Mouse (Mus musculus): Measurements from ENCODE around the gene Aasdh.
"Not testable (repeated sequence)": the region's sequence is repeated elsewhere in the genome, so short reads cannot be mapped to it uniquely, and the experiment has no call there.

Aasdh gene

DNA sequence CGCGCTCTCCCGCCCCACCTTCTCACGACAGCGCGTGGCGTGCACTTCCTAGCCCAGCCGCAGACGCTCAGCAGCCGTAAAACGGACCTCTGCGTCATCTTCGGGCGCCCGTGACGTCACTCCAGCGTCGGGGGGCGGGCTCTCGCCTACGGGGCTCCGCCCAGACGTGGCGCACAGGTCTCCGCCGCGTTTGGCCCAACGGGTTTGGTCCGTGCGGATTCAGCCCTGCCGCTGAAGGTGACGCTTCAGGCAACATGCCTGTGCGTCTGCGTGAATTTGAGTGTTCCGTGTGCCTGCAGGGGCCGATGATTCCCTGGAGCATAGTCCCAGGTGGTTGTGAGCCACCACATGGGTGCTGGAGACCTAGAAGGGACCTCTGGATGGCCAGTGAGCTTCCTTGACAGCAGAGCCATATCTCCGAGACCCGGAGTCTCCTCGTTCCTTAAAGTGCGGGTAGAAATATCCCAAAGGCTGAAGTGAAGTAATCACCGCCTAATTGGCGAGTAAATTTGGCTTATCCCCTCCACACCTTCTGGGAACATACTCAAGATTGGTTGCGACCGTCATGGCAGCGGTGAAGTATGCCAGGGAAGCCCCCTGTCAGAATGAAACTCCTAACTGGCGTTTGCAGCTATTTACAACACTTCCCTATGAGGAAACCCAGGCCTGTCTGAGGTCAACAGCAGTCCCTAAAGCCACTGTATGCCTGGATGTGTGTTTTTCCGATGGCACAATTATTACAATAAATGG is at the start of gene Aasdh:
Gene Aasdh, minus strand, starts transcription at position 110 of the 750 bp plus-strand sequence.
- peak; percentile 96 for DNase-seq

DNA sequence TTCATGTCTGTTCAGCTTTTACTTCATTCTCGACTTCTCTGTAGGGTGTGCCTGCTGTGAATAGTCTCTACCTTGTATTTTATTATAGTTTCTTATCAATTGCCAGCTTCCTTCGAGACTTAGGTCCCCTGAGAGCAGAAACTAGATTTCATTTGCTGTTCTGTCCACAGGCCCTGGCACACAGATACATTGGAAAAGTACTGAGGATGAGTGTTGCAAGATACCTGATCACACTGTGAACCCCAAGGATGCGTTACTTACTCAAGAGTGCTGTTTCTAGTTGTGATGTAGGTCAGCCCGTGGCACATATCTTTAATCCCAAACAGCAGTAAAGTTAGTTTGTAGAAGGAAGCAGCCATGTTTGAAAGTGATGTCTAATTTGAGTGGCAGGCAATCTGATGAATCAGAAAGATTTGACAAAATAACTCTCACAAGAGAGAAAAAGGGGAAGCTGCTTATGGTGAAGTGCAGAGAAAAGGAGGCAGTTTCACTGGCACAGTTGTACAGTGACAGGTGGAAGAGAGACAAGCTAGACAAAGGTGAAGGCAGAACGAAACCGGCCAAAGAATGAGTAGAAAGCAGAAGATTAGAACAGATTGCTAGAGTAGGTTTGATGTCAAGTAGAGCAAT is 49.1 kb upstream of the Aasdh start:
- no peak for DNase-seq

- no peak for DNase-seq
Measured at GRCm38 (mm10) chr5:76953794-76954193, 48.5 kb upstream of the Aasdh start.

DNA sequence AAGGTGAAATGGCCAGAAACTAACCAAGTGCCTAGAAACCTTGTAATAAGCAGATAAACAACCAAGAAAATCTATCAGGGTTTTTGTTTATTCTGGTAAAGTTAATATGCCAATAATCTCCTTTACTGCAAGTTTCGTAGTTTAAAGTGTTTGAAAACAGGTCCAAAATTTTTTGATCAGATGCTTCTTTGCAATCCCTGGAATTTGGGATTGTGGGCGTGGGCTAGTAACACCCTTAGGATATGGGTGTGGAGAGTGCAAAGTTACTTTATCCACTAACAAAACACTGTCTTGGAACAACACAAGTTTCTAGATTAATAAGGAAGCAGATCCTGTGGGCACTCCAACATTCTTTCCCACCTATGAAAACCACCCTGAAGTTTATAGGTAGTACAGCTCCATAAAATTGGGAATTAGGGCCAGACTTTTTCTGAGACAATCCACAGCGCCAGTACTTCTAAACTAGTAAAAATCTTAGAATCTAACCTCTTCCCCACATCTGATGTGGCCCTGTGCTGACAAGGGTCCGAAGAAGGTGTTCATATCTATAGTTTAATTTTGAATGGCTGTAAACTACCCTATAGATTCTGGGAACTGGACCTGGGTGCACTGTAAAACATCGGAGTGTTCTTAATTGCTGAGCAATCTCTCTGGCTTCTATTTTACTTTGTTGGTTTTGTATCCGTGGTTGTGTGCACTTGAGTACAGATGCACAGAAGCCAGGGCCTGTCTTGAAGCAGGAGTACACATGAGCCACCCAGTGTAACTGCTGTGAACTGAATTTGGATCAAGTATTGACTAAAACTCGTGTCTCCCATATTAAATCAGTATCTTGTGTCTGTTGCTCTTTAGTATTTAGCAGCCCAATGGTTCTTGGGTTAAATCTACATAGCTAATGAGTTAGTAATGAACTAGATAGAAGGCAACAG is 47.1 kb upstream of the Aasdh start:
- DNase-seq = peak; percentile 17

- peak; percentile 100 for DNase-seq
Measured at GRCm38 (mm10) chr5:76951106-76952027, 46.1 kb upstream of the Aasdh start, which contains the start of the genes Paics and Ppat. Paics (plus strand) TSS chr5:76951307. Ppat (minus strand) TSS chr5:76951578.

DNA sequence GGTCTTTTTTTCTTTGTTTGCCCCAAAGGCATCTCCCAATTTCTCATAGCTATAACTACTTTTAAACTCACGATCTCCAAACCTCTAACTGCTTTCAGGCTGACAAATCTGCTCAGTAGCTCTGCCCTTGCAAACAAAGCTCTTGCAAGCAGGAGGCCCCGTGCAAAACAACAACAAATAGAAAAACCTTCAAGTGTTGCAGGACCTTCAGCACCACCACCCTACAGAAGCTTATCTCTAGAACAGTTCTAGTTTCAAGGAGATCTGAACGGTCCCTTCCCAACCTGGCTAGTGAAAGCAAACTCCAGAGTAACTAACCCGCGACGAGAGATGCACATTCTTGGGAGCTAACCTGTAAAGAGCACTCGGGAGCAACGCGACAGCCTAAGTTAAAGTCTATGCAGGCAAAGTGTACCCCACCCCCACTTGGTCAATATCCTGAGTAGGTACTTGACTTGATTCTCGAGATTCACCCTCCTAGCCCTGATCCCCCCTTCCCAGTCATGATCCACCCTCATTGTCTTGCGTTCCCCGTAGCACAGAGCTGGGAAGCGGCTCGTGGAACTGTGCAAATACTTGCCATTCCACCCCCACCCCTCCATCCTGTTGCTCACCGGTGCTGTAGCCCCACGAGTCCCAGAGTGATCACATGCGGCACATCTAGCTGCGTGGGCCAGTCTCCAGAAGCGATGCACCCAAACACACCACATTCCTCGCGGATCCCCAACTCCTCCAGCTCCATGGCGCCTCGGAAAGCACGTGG is 45.2 kb upstream of the Aasdh start:
- DNase-seq = peak; percentile 60

DNA sequence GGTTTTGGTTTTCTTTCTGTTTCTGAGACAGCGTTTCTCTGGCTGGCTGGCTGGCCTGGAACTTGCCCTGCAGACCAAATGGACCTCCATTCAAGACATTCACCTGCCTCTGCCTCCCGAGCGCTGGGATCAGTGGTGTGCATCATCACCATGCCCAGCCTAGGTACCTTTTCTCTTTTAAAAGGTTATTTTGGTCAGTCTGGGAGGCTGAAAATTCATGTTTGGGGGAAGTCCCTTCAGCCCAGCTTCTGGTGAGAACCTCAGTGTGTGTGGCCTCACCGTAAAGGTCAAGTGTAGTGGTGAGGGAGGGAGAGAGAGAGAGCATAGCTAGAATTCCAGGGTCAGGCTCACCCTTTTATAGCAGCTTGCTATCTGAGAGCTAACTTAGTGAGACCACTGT is 42.4 kb upstream of the Aasdh start:
- no peak for DNase-seq

GRCm38 (mm10) chr5:76947142-76947541 is 41.8 kb upstream of the Aasdh start:
- DNase-seq = no peak

DNA sequence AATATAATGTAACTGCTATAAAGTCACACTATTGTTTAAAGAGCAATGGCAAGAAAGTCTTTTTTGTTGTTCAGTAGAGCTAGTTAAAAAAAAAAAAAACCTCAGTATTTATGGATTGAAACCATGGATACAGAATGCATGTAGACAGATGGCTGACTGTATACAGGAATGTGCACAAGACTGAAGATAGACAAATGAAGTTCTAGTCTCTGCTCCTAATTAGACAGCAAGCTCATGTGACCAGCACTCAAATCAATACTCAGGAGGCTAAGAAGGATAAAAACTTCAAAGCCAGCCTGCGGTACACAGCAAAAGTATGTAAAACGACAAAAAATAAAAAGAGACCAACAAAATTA is 40.3 kb upstream of the Aasdh start:
- no peak for DNase-seq

DNA sequence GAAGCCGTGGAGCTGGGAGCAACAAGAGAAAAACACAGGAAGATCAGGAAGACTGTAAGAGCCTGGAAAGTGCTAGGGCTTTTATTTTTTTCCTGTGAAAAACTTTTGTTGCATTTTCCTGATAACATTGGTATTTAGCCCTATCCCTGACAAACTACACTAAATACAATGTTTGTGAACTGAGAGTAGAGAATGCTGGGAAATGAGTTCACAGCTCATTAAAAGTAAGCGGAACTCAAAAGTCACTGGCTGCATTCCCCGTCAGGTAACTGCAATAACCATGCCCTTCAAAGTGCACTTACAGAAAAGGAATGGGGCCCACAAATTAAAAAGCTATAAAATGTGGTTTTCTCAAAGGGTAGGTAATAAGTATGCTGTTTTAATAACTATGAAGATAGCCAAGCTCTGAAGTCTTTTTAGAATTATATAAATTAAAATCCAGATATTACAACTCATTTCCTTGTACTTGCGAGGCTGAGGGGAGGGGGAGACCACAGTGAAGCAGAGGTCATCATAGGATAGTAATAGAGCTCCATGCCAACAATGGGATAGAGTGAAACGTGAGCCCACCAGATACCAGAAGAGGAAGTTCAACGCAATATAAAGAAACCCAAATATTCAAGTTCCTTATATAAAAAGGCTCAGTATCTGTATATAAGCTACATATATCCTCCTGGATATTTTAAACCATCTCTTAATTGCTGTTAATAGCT is 39.8 kb upstream of the Aasdh start:
- no peak for DNase-seq

DNA sequence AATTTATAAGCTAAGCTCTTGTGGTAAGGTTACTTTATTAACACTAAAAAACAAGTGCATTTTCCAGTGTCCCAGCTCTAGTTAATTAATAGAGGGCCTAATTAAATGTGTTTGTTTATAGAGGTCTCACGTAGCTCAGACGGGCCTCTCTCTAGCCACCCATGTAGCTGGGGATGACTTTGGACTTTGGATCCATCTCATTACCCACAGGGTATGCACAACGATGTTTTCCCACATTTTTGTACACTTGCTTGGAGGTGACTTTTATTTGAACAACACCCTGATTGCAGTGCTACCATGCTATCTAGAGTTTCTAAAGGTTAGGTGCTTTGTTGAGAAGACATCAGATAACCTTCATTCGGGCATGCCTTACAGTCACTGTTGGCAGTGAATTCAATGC is 37.2 kb upstream of the Aasdh start:
- DNase-seq = no peak

GRCm38 (mm10) chr5:76941975-76942374 is 36.7 kb upstream of the Aasdh start:
- DNase-seq = no peak

DNA sequence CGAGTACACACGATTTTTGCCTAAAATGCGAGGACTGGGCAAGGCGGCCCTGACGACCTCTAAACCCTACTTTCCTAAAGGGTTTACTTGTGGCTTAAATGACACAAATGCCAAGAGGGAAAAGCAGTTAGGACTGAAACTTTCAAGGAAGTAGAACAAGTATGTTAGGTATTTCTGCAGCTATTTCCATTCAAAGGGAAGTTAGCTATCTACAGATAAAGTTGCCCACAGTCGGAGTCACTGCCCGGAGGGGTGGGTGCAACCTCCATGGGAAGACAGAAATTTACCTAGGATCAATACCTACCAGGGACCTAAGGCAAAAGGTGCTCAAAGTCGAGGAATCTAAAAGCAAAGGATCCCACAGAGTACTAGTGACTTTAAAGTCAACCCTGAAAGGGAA is 34.4 kb upstream of the Aasdh start:
- no peak for DNase-seq

GRCm38 (mm10) chr5:76929180-76929877 is 24.0 kb upstream of the Aasdh start:
- DNase-seq = peak; percentile 57

DNA sequence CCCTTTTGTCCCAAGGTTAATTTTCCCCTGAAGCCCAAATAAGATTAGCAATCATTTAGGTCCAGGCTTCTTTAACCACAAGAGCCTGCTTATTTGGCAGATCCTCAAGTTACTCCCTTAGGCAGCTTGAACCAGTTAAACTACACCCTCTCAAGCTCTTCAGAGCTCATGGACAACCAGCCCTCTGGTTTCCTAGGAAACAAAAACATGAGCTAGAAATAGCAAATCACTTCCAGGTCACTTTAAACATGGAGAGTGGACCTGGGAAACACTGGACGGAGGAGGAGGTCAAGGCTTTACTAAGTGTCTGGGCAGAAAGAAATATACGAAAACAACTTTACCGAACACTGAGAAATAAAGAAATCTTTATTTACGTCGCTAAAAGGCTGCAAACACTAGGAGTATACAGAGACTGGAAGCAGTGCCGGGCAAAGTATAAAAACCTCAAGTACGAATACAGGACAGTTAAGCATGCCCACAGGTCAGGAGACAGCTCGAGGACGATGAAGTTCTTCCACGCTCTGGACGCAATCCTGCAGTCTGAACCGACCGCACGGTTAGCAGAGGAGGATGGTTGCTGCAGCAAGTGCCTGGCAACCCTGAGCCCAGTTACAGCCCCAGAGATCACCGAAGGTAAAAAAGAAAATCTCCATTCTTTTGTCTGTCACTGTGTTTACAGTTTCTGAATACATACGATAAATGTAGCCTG is 23.0 kb upstream of the Aasdh start:
- DNase-seq = peak; percentile 74

- DNase-seq = no peak
Measured at GRCm38 (mm10) chr5:76924296-76924695, 19.0 kb upstream of the Aasdh start.

DNA sequence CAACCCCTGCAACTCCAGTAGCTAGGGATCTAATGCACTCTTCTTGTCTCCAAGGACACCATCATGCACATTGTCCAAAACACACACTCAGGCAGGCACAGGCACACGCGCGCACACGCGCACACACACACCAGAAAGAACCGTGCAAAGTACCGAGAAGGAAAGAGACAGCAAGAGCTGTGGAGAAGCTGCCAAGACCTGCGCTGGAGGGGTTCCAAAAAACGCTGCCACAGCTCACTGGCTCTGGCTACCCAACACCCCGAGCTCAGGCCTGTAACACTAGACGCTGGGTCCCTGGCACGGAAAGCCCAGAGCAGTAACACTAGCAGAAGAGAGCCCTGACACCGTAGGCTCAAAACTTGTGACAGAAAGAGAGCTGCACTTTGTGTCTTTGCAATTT is 18.1 kb upstream of the Aasdh start:
- peak; percentile 27 for DNase-seq

GRCm38 (mm10) chr5:76922833-76923232 is 17.5 kb upstream of the Aasdh start:
- no peak for DNase-seq

DNA sequence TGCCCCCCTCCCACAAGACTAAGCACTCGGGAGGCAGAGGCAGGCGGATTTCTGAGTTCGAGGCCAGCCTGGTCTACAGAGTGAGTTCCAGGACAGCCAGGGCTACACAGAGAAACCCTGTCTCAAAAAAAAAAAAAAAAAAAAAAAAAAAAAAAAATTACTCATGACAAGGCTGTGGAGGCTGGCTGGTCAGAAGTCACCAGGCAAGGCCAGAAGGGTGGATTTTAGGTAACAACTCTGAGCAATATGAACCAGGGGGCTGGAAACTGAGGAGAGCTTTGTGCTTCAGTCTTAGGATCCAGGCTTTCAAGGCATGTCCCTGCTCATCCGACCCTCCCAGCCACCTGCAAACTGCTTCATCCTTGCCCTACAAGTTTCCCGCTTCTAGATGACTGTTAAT is 7.2 kb upstream of the Aasdh start:
- DNase-seq = not testable (repeated sequence)

DNA sequence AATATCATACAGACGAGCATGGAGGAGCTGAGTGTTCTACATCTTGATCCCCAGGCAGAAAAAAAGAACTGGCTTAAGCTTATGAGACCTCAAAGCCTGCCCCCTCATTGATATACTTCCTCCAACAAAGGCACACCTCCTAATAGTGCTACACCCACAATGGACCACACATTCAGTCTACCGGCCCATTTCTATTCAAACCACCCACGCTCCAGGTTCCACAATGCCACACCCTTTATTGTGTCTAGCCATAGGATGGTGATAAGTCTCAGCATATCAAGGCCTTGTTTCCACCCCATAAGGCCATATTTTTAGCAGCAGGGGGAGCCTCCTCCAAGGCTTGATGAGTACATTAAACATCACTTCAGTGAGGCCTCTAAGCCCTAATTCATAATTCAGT is 5.5 kb upstream of the Aasdh start:
- DNase-seq = no peak
